ENCODE assay signal across 20 mouse cellular contexts in the genomic region with DNA sequence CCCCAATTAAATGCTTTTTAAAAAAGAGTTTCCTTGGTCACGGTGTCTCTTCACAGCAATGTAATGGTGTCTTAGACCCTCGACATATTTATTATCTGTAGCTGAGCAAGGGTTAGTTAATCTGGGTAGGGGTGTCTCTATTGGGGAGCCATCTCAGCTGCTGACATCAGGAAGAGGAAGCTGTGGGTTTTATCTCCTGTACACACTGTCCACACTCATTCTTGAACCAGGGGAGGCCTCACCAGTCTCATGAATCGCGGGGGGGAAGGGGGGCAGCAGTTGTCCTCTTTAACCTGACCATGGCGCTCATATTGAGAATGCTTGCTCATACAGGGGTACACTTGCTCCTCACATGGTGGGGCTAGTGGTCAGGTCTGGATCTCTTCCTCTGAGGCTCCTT. TPM values are rescaled to one million over a fixed set of nuclear protein-coding genes. Genes with fewer than 3 reads are reported as not detected.
"Had no signal": no experiment of that assay in that cellular context is flagged by ENCODE, and none has a peak within 500 bp of the region (broad histone marks: within the 10 kb centered on the region; RNA-seq: fewer than 3 reads in every experiment).

No protein-coding gene starts in this region.

- H3K27ac ChIP-seq: kidney, postnatal 0 days; limb, embryonic 13.5 days; midbrain, embryonic 12.5 days; stomach, embryonic 15.5 days had no signal

- H3K4me2 ChIP-seq: limb, embryonic 13.5 days; midbrain, embryonic 12.5 days; stomach, embryonic 15.5 days had no signal

- H3K36me3 ChIP-seq: limb, embryonic 13.5 days; midbrain, embryonic 12.5 days; stomach, embryonic 15.5 days had no signal

- H3K9ac ChIP-seq: limb, embryonic 13.5 days; midbrain, embryonic 12.5 days; stomach, embryonic 15.5 days had no signal

- DNase-seq: kidney, adult 11 months; kidney, adult 9 months; kidney, postnatal 36 days; layer of hippocampus, adult 9-11 months; layer of hippocampus, postnatal 36 days; left cerebral cortex, postnatal 4 days; lung, adult 18-20 months; right cerebral cortex, adult 18-20 months; right cerebral cortex, postnatal 25 days; spleen, adult 18-20 months; thymus, postnatal 4 days had no signal

- H3K4me3 ChIP-seq: limb, embryonic 13.5 days; midbrain, embryonic 12.5 days; stomach, embryonic 15.5 days had no signal

- H3K4me1 ChIP-seq: limb, embryonic 13.5 days; stomach, embryonic 15.5 days had no signal

- H3K9me3 ChIP-seq: stomach, embryonic 15.5 days had no signal

- H3K27me3 ChIP-seq: limb, embryonic 13.5 days; stomach, embryonic 15.5 days had no signal

RNA-seq across cellular contexts. Expression of a gene that starts 1.4 kb away (rescaled TPM):
- total RNA-seq: layer of hippocampus, adult 18-20 months; layer of hippocampus, postnatal 36 days; left cerebral cortex, postnatal 4 days; liver, adult 2 months; midbrain, postnatal 0 days had no signal
- polyA plus RNA-seq: intestine, embryonic 14.5 days; kidney, postnatal 0 days; liver, adult 2 months; neural tube, embryonic 14.5 days had no signal
